Mouse (Mus musculus): ENCODE results near the gene Taar8c.
A peak's percentile ranks its signal among the peaks of the same experiment; 100 is the strongest.

DNA sequence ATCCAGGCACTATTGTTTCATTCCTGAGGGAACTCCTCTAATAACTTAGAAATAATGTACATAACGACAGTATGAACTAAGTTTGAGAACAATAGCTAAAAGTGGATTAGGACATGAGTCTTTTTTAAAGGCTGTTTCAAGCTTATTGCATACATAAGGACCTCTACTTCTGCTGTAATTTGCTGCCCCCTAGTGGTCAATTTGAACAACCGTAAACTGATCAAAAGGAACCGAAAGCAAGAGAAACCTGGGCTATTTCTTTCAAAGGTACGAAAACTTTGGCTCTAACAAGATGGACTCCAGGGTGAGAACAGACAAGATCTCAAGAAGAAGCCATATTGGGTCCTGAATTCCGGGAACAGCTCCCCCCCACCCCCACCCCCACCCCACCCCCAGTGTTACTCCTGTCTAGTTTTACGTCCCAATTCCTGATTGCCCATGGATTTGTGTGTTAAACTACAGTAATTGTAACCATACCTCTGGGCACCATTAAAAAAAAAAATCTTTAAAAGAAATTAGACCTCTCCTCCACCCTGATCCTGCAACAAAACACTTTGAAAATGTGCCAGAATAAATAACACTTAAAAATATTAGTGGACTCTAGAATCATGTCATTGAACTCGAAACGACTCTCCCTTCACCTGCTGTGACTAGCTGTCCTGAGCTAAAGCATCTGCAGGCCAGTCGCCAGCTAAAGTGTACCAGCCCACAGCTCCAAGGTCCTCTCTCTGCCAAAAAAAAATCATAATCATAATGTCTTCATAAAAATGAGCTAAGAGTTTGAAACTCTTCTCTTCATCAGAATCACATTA, 29.9 kb upstream of the Taar8c start:
- no peak for TF ChIP-seq POLR2A (IDR thresholded peaks at IDR 0.05; ENCODE audit: low read depth, low read length)
- TF ChIP-seq CTCF (conservative IDR thresholded peaks at IDR 0.05; ENCODE audit: insufficient read depth, insufficient read length, low read depth, low read length) = peak; percentile 29; the same call in 1 of the 2 replicates
